Mouse (Mus musculus) liver, embryonic 14.5 days (tissue): ENCODE measurements at regions not wholly inside any gene's neighbourhood (a gene's known extent, or its start where the extent isn't known, plus 50 kb on each side); places are given as distances from the start of the nearest gene placed in this dataset.
A peak's percentile ranks its signal among the peaks of the same experiment; 100 is the strongest.

ENCODE experiments used
- ATAC-seq: fragments of 200-750 bp; cut with Nextera tagmentation; 2 replicates; pipeline ENCODE4 v1.8.0; 2017; ENCODE audit warnings: moderate number of reproducible peaks, mild to moderate bottlenecking, moderate library complexity; ENCODE audit not compliant: insufficient read depth
- DNase-seq, 3 experiments: peaks; one replicate each; pipeline ENCODE4 v3.0.0-alpha.2; 2012 to 2013; ENCODE audit warnings: low read depth in 3 of 3, low spot score in 3 of 3
- H3K27ac ChIP-seq: fragments of 300-500 bp; sonication (generic); 2 replicates; pipeline ENCODE4 v1.5.1; 2014; ENCODE audit warnings: moderate library complexity, mild to moderate bottlenecking, control low read depth, inconsistent platforms
- H3K27me3 ChIP-seq: fragments of 300-500 bp; sonication (generic); 2 replicates; pipeline ENCODE4 v1.6.1; 2014; ENCODE audit warnings: mild to moderate bottlenecking, low read length, moderate library complexity; ENCODE audit not compliant: control insufficient read depth, insufficient read depth
- H3K36me3 ChIP-seq: fragments of 300-500 bp; sonication (generic); replicated peaks from 2 replicates; pipeline ENCODE4 v1.6.1; 2014; ENCODE audit warnings: low read depth; ENCODE audit not compliant: control insufficient read depth, insufficient read depth
- H3K4me1 ChIP-seq, 2 experiments: fragments of 200-500 bp in 1 of 2; fragments of 300-500 bp in 1 of 2; sonication (generic) in 1 of 2; replicated peaks; 2 replicates each; pipeline ENCODE4 v1.6.1; 2012 to 2014; ENCODE audit warnings: antibody characterized with exemption in 1 of 2, inconsistent platforms in 1 of 2, low read length in 1 of 2; ENCODE audit not compliant: control insufficient read depth in 2 of 2, insufficient read depth in 2 of 2
- H3K4me2 ChIP-seq: fragments of 300-500 bp; sonication (generic); 2 replicates; pipeline ENCODE4 v1.6.1; 2014; ENCODE audit warnings: low read depth, mild to moderate bottlenecking, control low read depth, moderate library complexity
- H3K4me3 ChIP-seq, 2 experiments: fragments of 200-500 bp in 1 of 2; fragments of 300-500 bp in 1 of 2; sonication (generic) in 1 of 2; 2 replicates each; pipeline ENCODE4 v1.5.1; 2012 to 2014; ENCODE audit warnings: low read depth in 2 of 2, low read length in 2 of 2, mild to moderate bottlenecking in 2 of 2, control low read depth in 1 of 2, inconsistent platforms in 1 of 2, moderate library complexity in 1 of 2; ENCODE audit not compliant: insufficient read depth in 1 of 2
- H3K9ac ChIP-seq: fragments of 300-500 bp; sonication (generic); replicated peaks from 2 replicates; pipeline ENCODE4 v1.6.1; 2014; ENCODE audit warnings: mild to moderate bottlenecking, control low read depth, moderate library complexity
- H3K9me3 ChIP-seq: fragments of 300-500 bp; sonication (generic); 2 replicates; pipeline ENCODE4 v1.6.1; 2016; ENCODE audit warnings: low read length, mixed read lengths; ENCODE audit not compliant: control insufficient read depth
- CTCF ChIP-seq: IDR thresholded peaks from 2 replicates; pipeline ENCODE4 v1.5.1; 2016; ENCODE audit warnings: antibody characterized with exemption, low read depth, control low read depth
- EP300 ChIP-seq: IDR thresholded peaks from 2 replicates; pipeline ENCODE4 v1.6.1; 2016; ENCODE audit warnings: antibody characterized with exemption, low read depth
- WGBS: fragments of 180-500 bp; shearing (Covaris S2); extraction: QIAGEN DNeasy Blood & Tissue Kit; methylation state at CpG from one replicate; pipeline ENCODE4 v1.1.7; 2014; ENCODE audit not compliant: insufficient replicate concordance; 5-methylcytosine and 5-hydroxymethylcytosine counted together

DNA sequence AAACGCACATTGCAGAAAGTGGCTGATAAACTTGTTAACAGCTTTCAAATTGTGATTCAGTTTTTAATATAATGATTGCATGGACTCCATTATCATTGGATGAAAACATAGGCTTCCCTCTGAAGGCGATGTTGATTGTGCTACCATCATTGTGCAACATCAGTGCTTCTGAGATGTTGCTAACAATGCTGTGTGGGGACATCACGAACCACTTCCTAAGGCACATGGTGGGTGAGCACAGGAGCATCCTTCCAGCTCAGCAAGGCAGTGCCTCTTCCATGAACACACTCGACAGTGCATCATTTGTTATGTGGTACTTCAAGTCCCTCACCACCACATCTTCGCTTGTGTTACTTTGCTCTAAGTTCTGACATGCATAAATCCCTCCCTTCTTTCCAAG is 84.9 kb upstream of the Pik3r1 start:
- H3K4me3 ChIP-seq, result no peak overlapping the region
- ATAC-seq, result no peak
- H3K9me3 ChIP-seq, result no peaks in the 10 kb centered on the region
- H3K4me2 ChIP-seq, result no peak overlapping the region
- TF ChIP-seq CTCF, result no peak
- TF ChIP-seq EP300, result no peak
- no peaks in the 10 kb centered on the region for H3K36me3 ChIP-seq
- no peaks in the 10 kb centered on the region for H3K27me3 ChIP-seq
- no peak overlapping the region for H3K9ac ChIP-seq
- no peak overlapping the region for H3K27ac ChIP-seq
- H3K4me1 ChIP-seq, result no peaks in the 10 kb centered on the region; a peak in 1 of 4 replicates
- 57% methylated on average over 5 of the region's 5 CpGs for WGBS
- DNase-seq, result no peak

DNA sequence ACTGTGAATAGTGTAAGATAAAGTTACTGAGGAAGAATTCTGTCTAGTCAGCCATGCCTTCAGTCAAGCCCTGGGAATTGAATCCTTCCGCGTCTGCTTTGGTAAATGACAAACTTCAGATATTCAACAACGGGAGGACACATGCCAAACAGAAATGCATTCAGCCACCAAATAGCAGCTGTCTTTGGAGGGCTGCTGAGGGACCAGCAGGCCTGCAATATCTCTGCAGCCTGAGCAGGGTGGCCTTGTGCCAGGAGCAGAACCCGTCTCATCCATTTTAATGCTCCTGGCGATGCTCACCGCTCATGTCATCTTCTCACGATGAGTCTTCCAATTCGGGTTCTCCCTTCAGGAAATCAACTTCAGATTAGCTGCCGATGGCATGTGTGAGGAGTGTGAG is 87.1 kb upstream of the Pik3r1 start:
- H3K27me3 ChIP-seq, result no peaks in the 10 kb centered on the region
- H3K9ac ChIP-seq, result no peak overlapping the region
- TF ChIP-seq CTCF (no peak), EP300 (no peak)
- H3K9me3 ChIP-seq, result no peaks in the 10 kb centered on the region
- ATAC-seq, result no peak
- no peaks in the 10 kb centered on the region for H3K36me3 ChIP-seq
- no peak for DNase-seq
- H3K4me3 ChIP-seq, result no peak overlapping the region
- H3K27ac ChIP-seq, result no peak overlapping the region
- WGBS, result 72% methylated on average over 9 of the region's 9 CpGs
- H3K4me1 ChIP-seq, result no peaks in the 10 kb centered on the region; a peak in 1 of 4 replicates
- no peak overlapping the region for H3K4me2 ChIP-seq

- no peak overlapping the region for H3K4me2 ChIP-seq
- no peaks in the 10 kb centered on the region for H3K36me3 ChIP-seq
- H3K27me3 ChIP-seq, result no peaks in the 10 kb centered on the region
- DNase-seq (no peak), ATAC-seq (no peak)
- no peak overlapping the region for H3K4me3 ChIP-seq
- H3K9ac ChIP-seq, result no peak overlapping the region
- no peak overlapping the region for H3K27ac ChIP-seq
- WGBS, result 67% methylated on average over 4 of the region's 4 CpGs
- H3K9me3 ChIP-seq, result no peaks in the 10 kb centered on the region
- peaks cover 12 to 24% of the 10 kb centered on the region in 2 experiments for H3K4me1 ChIP-seq
- no peak for TF ChIP-seq CTCF
- TF ChIP-seq EP300, result no peak
These were observed 92.7 kb upstream of the Pik3r1 start for GRCm38 (mm10) chr13:101860704-101861103.

DNA sequence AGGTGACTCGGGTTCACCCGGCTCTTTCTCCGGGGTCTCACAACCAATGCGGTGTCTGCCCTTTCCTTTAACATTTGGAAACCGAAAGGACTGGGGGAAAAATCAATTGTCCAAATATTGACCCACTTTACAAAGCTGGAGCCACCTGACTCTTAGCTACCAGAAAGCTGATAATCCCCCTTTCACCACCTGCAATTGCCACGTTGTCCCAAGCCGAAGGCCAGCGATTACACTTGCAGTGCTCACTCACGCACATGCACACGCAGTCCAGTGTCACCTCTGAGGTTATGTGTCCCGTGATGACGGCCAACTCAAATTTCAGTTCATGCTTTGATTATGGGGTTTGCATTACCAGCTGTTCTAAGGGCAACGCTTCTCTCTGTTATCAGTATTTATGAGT is 94.0 kb upstream of the Pik3r1 start:
- DNase-seq (peak in 2 of 3 experiments; percentile 26 to 30), ATAC-seq (peak; percentile 49; the same call in 1 of the 2 replicates)
- Histone ChIP-seq H3K9ac (no peak overlapping the region), H3K27me3 (no peaks in the 10 kb centered on the region), H3K9me3 (no peaks in the 10 kb centered on the region), H3K36me3 (no peaks in the 10 kb centered on the region), H3K4me2 (no peak overlapping the region), H3K4me3 (no peak overlapping the region), H3K4me1 (peaks cover 12 to 25% of the 10 kb centered on the region in 2 experiments), H3K27ac (no peak overlapping the region)
- TF ChIP-seq CTCF (no peak), EP300 (no peak)
- 76% methylated on average over 13 of the region's 13 CpGs for WGBS

GRCm38 (mm10) chr13:101863015-101863414 is 95.0 kb upstream of the Pik3r1 start:
- no peak for ATAC-seq
- Histone ChIP-seq H3K27me3 (no peaks in the 10 kb centered on the region), H3K4me1 (peaks cover 12 to 25% of the 10 kb centered on the region in 2 experiments), H3K9me3 (no peaks in the 10 kb centered on the region), H3K9ac (no peak overlapping the region), H3K4me2 (no peak overlapping the region), H3K27ac (no peak overlapping the region), H3K36me3 (no peaks in the 10 kb centered on the region), H3K4me3 (no peak overlapping the region)
- 59% methylated on average over 7 of the region's 7 CpGs for WGBS
- DNase-seq, result no peak
- TF ChIP-seq CTCF, result no peak
- TF ChIP-seq EP300, result no peak
